Mouse (Mus musculus) hindbrain, embryonic 11.5 days (tissue): ENCODE measurements around the gene H2al1m. TPM values are rescaled to one million over a fixed set of nuclear protein-coding genes. Genes with fewer than 3 reads are reported as not detected.
A peak's percentile ranks its signal among the peaks of the same experiment; 100 is the strongest.
"Not testable (repeated sequence)": the region's sequence is repeated elsewhere in the genome, so short reads cannot be mapped to it uniquely, and the experiment has no call there.

Source experiments
- ATAC-seq: fragments of 200-750 bp; cut with Nextera tagmentation; 2 replicates; pipeline ENCODE4 v1.8.0; 2017; ENCODE audit warnings: mild to moderate bottlenecking, moderate TSS enrichment, moderate library complexity; ENCODE audit not compliant: low FRiP score
- DNase-seq: peaks from one replicate; pipeline ENCODE4 v3.0.0-alpha.2; 2015; ENCODE audit warnings: low spot score
- H3K27ac ChIP-seq: fragments of 300-500 bp; sonication (generic); 2 replicates; pipeline ENCODE4 v1.5.1; 2014; ENCODE audit warnings: mild to moderate bottlenecking, low read depth, low read length
- H3K27me3 ChIP-seq: fragments of 300-500 bp; sonication (generic); 2 replicates; pipeline ENCODE4 v1.6.1; 2014; ENCODE audit warnings: mild to moderate bottlenecking, low read length, moderate library complexity, mixed read lengths; ENCODE audit not compliant: control insufficient read depth, insufficient read depth
- H3K36me3 ChIP-seq: fragments of 300-500 bp; sonication (generic); 2 replicates; pipeline ENCODE4 v1.6.1; 2014; ENCODE audit warnings: mild to moderate bottlenecking, low read length, moderate library complexity, mixed read lengths; ENCODE audit not compliant: control insufficient read depth, insufficient read depth
- H3K4me1 ChIP-seq: fragments of 300-500 bp; sonication (generic); replicated peaks from 2 replicates; pipeline ENCODE4 v1.6.1; 2014; ENCODE audit warnings: low read length, mixed read lengths; ENCODE audit not compliant: control insufficient read depth, insufficient read depth
- H3K4me2 ChIP-seq: fragments of 300-500 bp; sonication (generic); replicated peaks from 2 replicates; pipeline ENCODE4 v1.6.1; 2014; ENCODE audit warnings: mild to moderate bottlenecking, low read depth, low read length
- H3K4me3 ChIP-seq: fragments of 300-500 bp; sonication (generic); 2 replicates; pipeline ENCODE4 v1.5.1; 2014; ENCODE audit warnings: low read depth, low read length
- H3K9ac ChIP-seq: fragments of 300-500 bp; sonication (generic); 2 replicates; pipeline ENCODE4 v1.6.1; 2014; ENCODE audit warnings: low read depth, low read length
- H3K9me3 ChIP-seq: fragments of 300-500 bp; sonication (generic); 2 replicates; pipeline ENCODE4 v1.6.1; 2016; ENCODE audit warnings: low read length; ENCODE audit not compliant: control insufficient read depth
- WGBS: fragments of 180-500 bp; shearing (Covaris S2); extraction: QIAGEN DNeasy Blood & Tissue Kit; methylation state at CpG from one replicate; pipeline ENCODE4 v1.1.7; 2014; 5-methylcytosine and 5-hydroxymethylcytosine counted together
- polyA plus RNA-seq: library from polyadenylated mRNA; unstranded; fragments of >200 nt; fragmentation: Nextera tagmentation; extraction: Ambion mirVana; gene quantifications from 2 replicates; pipeline ENCODE4 v1.2.1, GENCODE M21; 2014

H2al1m gene
- polyA plus RNA-seq, 1 experiment from 2014 or later = not detected

- no peaks in the 10 kb centered on the region for H3K4me1 ChIP-seq
- H3K27me3 ChIP-seq = no peaks in the 10 kb centered on the region
- H3K9me3 ChIP-seq = no peaks in the 10 kb centered on the region
- no peak overlapping the region for H3K4me2 ChIP-seq
- no peak overlapping the region for H3K4me3 ChIP-seq
- H3K36me3 ChIP-seq = no peaks in the 10 kb centered on the region
- no peak for ATAC-seq
- DNase-seq = no peak
- no peak overlapping the region for H3K27ac ChIP-seq
- 93% methylated on average over 7 of the region's 7 CpGs for WGBS
- H3K9ac ChIP-seq = no peak overlapping the region
These were observed 25.7 kb upstream of the H2al1m start for GRCm38 (mm10) chrX:9257831-9258230.

- no peaks in the 10 kb centered on the region for H3K4me1 ChIP-seq
- 86% methylated on average over 1 of the region's 1 CpGs for WGBS
- no peak overlapping the region for H3K4me3 ChIP-seq
- no peak overlapping the region for H3K27ac ChIP-seq
- no peak overlapping the region for H3K9ac ChIP-seq
- no peak overlapping the region for H3K4me2 ChIP-seq
- H3K27me3 ChIP-seq = no peaks in the 10 kb centered on the region
- no peaks in the 10 kb centered on the region for H3K9me3 ChIP-seq
- DNase-seq (no peak), ATAC-seq (no peak)
- H3K36me3 ChIP-seq = no peaks in the 10 kb centered on the region
These were observed 24.3 kb upstream of the H2al1m start for GRCm38 (mm10) chrX:9259267-9259666.

- Histone ChIP-seq H3K9me3 (no peaks in the 10 kb centered on the region), H3K36me3 (no peaks in the 10 kb centered on the region), H3K27ac (no peak overlapping the region), H3K4me2 (no peak overlapping the region), H3K4me3 (no peak overlapping the region), H3K9ac (no peak overlapping the region), H3K4me1 (no peaks in the 10 kb centered on the region), H3K27me3 (no peaks in the 10 kb centered on the region)
- ATAC-seq (no peak), DNase-seq (no peak)
- 57% methylated on average over 3 of the region's 3 CpGs for WGBS
These were observed 12.5 kb upstream of the H2al1m start for GRCm38 (mm10) chrX:9271112-9271511.

GRCm38 (mm10) chrX:9271947-9272459, 11.6 kb upstream of the H2al1m start:
- no peak for DNase-seq
- Histone ChIP-seq H3K27ac (no peak overlapping the region), H3K4me2 (peak overlapping the region; percentile 50), H3K27me3 (no peaks in the 10 kb centered on the region), H3K9me3 (no peaks in the 10 kb centered on the region), H3K4me3 (peak overlapping the region; percentile 52), H3K9ac (no peak overlapping the region), H3K36me3 (no peaks in the 10 kb centered on the region), H3K4me1 (no peaks in the 10 kb centered on the region)
- WGBS = 27% methylated on average over 8 of the region's 8 CpGs
- peak; percentile 16 for ATAC-seq

GRCm38 (mm10) chrX:9272460-9273361, 10.9 kb upstream of the H2al1m start, which contains the start of gene Xk:
TSS of gene Xk (plus strand) at chrX:9272756.
- ATAC-seq (peak; percentile 94), DNase-seq (peak; percentile 59)
- no peaks in the 10 kb centered on the region for H3K36me3 ChIP-seq
- peak within 1 kb of the TSS; percentile 50 for H3K4me2 ChIP-seq
- peak within 1 kb of the TSS; percentile 58 for H3K9ac ChIP-seq
- no peaks in the 10 kb centered on the region for H3K27me3 ChIP-seq
- peak within 1 kb of the TSS; percentile 52 for H3K4me3 ChIP-seq
- H3K4me1 ChIP-seq = no peaks in the 10 kb centered on the region
- 11% methylated on average over 63 of the region's 94 CpGs for WGBS
- no peaks in the 10 kb centered on the region for H3K9me3 ChIP-seq
- no peak within 1 kb of the TSS; the same call in 1 of the 2 replicates for H3K27ac ChIP-seq

DNA sequence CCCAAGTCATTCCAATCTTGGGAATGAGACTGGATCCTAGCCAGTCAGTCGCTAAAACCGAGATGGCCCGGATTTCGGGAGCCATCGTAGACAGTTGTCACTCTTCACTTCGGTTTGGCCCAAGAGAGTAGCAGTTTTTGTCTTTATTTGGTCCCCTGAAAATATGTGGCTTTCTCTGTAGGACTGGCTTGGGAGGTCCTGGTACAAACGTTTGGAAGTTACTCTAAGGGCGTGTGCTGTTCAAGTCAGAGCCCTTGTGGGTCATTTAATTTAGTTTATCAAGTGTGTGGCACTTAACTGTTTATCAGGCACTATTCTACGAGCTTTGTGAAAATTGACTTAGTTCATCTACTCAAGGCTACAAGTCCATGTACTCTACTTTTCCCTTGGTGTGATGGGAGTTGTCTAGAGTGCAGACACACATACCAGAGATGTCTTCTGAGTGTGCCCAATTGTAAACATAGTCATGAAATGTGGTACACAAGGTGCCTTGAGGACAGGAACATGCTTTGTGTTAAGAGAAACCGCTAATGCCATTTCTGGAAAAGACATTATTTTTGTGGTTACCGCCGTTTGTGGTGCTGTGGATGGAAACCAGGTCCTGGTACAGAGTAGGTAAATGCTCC, 10.1 kb upstream of the H2al1m start:
- Histone ChIP-seq H3K9me3 (no peaks in the 10 kb centered on the region), H3K36me3 (no peaks in the 10 kb centered on the region), H3K27ac (no peak overlapping the region), H3K4me2 (peak overlapping the region; percentile 50), H3K4me1 (no peaks in the 10 kb centered on the region), H3K27me3 (no peaks in the 10 kb centered on the region), H3K9ac (no peak overlapping the region; the same call in 1 of the 2 replicates), H3K4me3 (peak overlapping the region; percentile 52)
- no peak for DNase-seq
- WGBS = 59% methylated on average over 12 of the region's 12 CpGs
- no peak for ATAC-seq

GRCm38 (mm10) chrX:9274321-9274720, 9.2 kb upstream of the H2al1m start:
- ATAC-seq = no peak
- Histone ChIP-seq H3K9ac (no peak overlapping the region), H3K27me3 (no peaks in the 10 kb centered on the region), H3K4me3 (no peak overlapping the region), H3K27ac (no peak overlapping the region), H3K9me3 (no peaks in the 10 kb centered on the region), H3K4me1 (no peaks in the 10 kb centered on the region), H3K36me3 (no peaks in the 10 kb centered on the region), H3K4me2 (no peak overlapping the region)
- no peak for DNase-seq
- WGBS = 89% methylated on average over 8 of the region's 8 CpGs

DNA sequence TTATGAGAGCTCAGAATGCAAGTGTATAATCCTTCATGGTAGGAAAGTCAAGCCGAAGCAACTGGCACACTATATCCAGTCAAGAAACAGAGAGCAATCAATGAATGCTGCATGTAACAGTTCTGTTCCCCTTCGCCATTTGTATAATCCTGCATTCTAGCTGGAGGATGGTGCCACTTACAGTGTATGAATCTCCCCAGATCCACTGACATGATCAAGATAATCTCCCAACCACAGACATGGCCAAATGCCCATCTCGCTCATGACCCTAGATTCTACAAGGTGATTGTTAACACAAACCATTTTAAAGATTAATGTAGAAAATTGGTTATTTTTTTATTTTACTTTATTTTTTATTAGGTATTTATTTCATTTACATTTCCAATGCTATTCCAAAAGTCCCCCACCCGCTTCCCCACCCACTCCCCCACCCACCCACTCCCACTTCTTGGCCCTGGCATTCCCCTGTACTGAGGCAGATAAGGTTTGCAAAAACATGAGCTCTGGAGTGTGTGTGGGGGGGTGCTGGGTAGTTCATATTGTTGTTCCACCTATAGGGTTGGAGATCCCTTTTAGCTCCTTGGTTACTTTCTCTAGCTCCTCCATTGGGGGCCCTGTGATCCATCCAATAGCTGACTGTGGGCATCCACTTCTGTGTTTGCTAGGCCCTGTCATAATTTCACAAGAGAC, 9.7 kb downstream of the H2al1m start:
- H3K9ac ChIP-seq, H3K27ac ChIP-seq, H3K4me1 ChIP-seq, H3K36me3 ChIP-seq, H3K27me3 ChIP-seq, DNase-seq, H3K4me2 ChIP-seq, H3K9me3 ChIP-seq, ATAC-seq, H3K4me3 ChIP-seq: not testable (repeated sequence)
- WGBS = 80% methylated on average over 3 of the region's 4 CpGs
